Mouse (Mus musculus) lung, postnatal 0 days (tissue): ENCODE results near the gene Syce2. TPM values are rescaled to one million over a fixed set of nuclear protein-coding genes. Genes with fewer than 3 reads are reported as not detected.
"Not testable (repeated sequence)": the region's sequence is repeated elsewhere in the genome, so short reads cannot be mapped to it uniquely, and the experiment has no call there.

ENCODE experiments used
- ATAC-seq: fragments of 200-750 bp; cut with Nextera tagmentation; 2 replicates; pipeline ENCODE4 v1.8.0; 2017; ENCODE audit warnings: moderate library complexity
- DNase-seq: peaks from one replicate; pipeline ENCODE4 v3.0.0-alpha.2; 2016; ENCODE audit warnings: low spot score
- H3K27ac ChIP-seq: fragments of 300-500 bp; sonication (generic); 2 replicates; pipeline ENCODE4 v1.5.1; 2014; ENCODE audit warnings: antibody characterized with exemption, mild to moderate bottlenecking, low read length, mixed read lengths
- H3K27me3 ChIP-seq: fragments of 300-500 bp; sonication (generic); replicated peaks from 2 replicates; pipeline ENCODE4 v1.6.1; 2014; ENCODE audit warnings: low read length, mixed read lengths; ENCODE audit not compliant: insufficient read depth
- H3K36me3 ChIP-seq: fragments of 300-500 bp; sonication (generic); 2 replicates; pipeline ENCODE4 v1.6.1; 2014; ENCODE audit warnings: low read length, mixed read lengths; ENCODE audit not compliant: insufficient read depth
- H3K4me1 ChIP-seq: fragments of 300-500 bp; sonication (generic); 2 replicates; pipeline ENCODE4 v1.6.1; 2014; ENCODE audit warnings: antibody characterized with exemption, low read depth, low read length, mixed read lengths; ENCODE audit not compliant: insufficient read depth
- H3K4me2 ChIP-seq: fragments of 300-500 bp; sonication (generic); replicated peaks from 2 replicates; pipeline ENCODE4 v1.6.1; 2014; ENCODE audit warnings: low read depth, mild to moderate bottlenecking, low read length, moderate library complexity, mixed read lengths
- H3K4me3 ChIP-seq: fragments of 300-500 bp; sonication (generic); 2 replicates; pipeline ENCODE4 v1.5.1; 2014; ENCODE audit warnings: low read depth, low read length
- H3K9ac ChIP-seq: fragments of 300-500 bp; sonication (generic); replicated peaks from 2 replicates; pipeline ENCODE4 v1.6.1; 2014; ENCODE audit warnings: low read depth, mild to moderate bottlenecking
- H3K9me3 ChIP-seq: fragments of 300-500 bp; sonication (generic); 2 replicates; pipeline ENCODE4 v1.6.1; 2016; ENCODE audit warnings: low read length, mixed read lengths
- CTCF ChIP-seq: IDR thresholded peaks from 2 replicates; pipeline ENCODE4 v1.5.1; 2016; ENCODE audit warnings: antibody characterized with exemption, mild to moderate bottlenecking
- EP300 ChIP-seq: IDR thresholded peaks from 2 replicates; pipeline ENCODE4 v1.6.1; 2016; ENCODE audit warnings: antibody characterized with exemption, mild to moderate bottlenecking, control low read depth
- WGBS: fragments of 180-500 bp; shearing (Covaris S2); extraction: QIAGEN DNeasy Blood & Tissue Kit; methylation state at CpG from one replicate; pipeline ENCODE4 v1.1.7; 2014; 5-methylcytosine and 5-hydroxymethylcytosine counted together
- polyA plus RNA-seq: library from polyadenylated mRNA; unstranded; fragments of >200 nt; fragmentation: Nextera tagmentation; extraction: Ambion mirVana; gene quantifications from 2 replicates; pipeline ENCODE4 v1.2.1, GENCODE M21; 2015

Syce2 gene
- polyA plus RNA-seq, result 11.1 and 11.4 TPM in 2 replicates

GRCm38 (mm10) chr8:84871376-84872308, at the start of gene Syce2:
Gene Syce2, plus strand, starts transcription at chr8:84872111.
- WGBS, result 12% methylated on average over 40 of the region's 46 CpGs
- no peaks in the 10 kb centered on the region for H3K9me3 ChIP-seq
- H3K4me2 ChIP-seq, result peak within 1 kb of the TSS; percentile 91
- no peaks in the 10 kb centered on the region for H3K27me3 ChIP-seq
- H3K36me3 ChIP-seq, result peaks cover 8% of the 10 kb centered on the region; the same call in 1 of the 2 replicates
- ATAC-seq, result peak; percentile 90
- peak within 1 kb of the TSS; percentile 45 for H3K4me3 ChIP-seq
- no peak within 1 kb of the TSS for H3K27ac ChIP-seq
- peaks cover 7% of the 10 kb centered on the region; the same call in 1 of the 2 replicates for H3K4me1 ChIP-seq
- no peak within 1 kb of the TSS; the same call in 1 of the 2 replicates for H3K9ac ChIP-seq
- peak; percentile 80 for DNase-seq
- no peak for TF ChIP-seq EP300
- TF ChIP-seq CTCF, result peak; percentile 56

- no peak for ATAC-seq
- whole genome bisulfite sequencing, result 48% methylated on average over 3 of the region's 3 CpGs
- Histone ChIP-seq H3K27ac (no peak within 1 kb of the TSS), H3K27me3 (no peaks in the 10 kb centered on the region), H3K36me3 (no peaks in the 10 kb centered on the region), H3K4me1 (no peaks in the 10 kb centered on the region), H3K9me3 (no peaks in the 10 kb centered on the region), H3K9ac (no peak within 1 kb of the TSS), H3K4me3 (no peak within 1 kb of the TSS), H3K4me2 (no peak within 1 kb of the TSS)
- no peak for DNase-seq
- TF ChIP-seq EP300, result no peak
- TF ChIP-seq CTCF, result no peak
Measured at GRCm38 (mm10) chr8:84822723-84823122, 49.2 kb upstream of the Syce2 start, which contains the start of gene Dand5. Gene Dand5, minus strand, starts transcription at chr8:84822823.

- TF ChIP-seq CTCF (peak; percentile 89), EP300 (no peak)
Measured at GRCm38 (mm10) chr8:84823653-84824052, 48.3 kb upstream of the Syce2 start.

GRCm38 (mm10) chr8:84825636-84826035, 46.3 kb upstream of the Syce2 start:
- H3K27me3 ChIP-seq, result no peaks in the 10 kb centered on the region
- H3K4me3 ChIP-seq, result no peak overlapping the region
- no peak for TF ChIP-seq EP300
- no peak overlapping the region for H3K9ac ChIP-seq
- DNase-seq (no peak), ATAC-seq (no peak)
- no peaks in the 10 kb centered on the region for H3K9me3 ChIP-seq
- no peak overlapping the region for H3K27ac ChIP-seq
- no peaks in the 10 kb centered on the region for H3K4me1 ChIP-seq
- H3K4me2 ChIP-seq, result no peak overlapping the region
- no peaks in the 10 kb centered on the region for H3K36me3 ChIP-seq
- WGBS, result 41% methylated on average over 4 of the region's 4 CpGs

More at GRCm38 (mm10) chr8:84823653-84824052, 48.3 kb upstream of the Syce2 start:
- no peaks in the 10 kb centered on the region for H3K27me3 ChIP-seq
- no peaks in the 10 kb centered on the region for H3K4me1 ChIP-seq
- H3K36me3 ChIP-seq, result no peaks in the 10 kb centered on the region
- no peak overlapping the region for H3K9ac ChIP-seq
- ATAC-seq (peak; percentile 86), DNase-seq (peak; percentile 83)
- no peak overlapping the region for H3K4me2 ChIP-seq
- H3K9me3 ChIP-seq, result no peaks in the 10 kb centered on the region
- H3K4me3 ChIP-seq, result no peak overlapping the region
- no peak overlapping the region for H3K27ac ChIP-seq
- 0% methylated on average over 15 of the region's 18 CpGs for WGBS

GRCm38 (mm10) chr8:84826518-84826917, 45.4 kb upstream of the Syce2 start:
- not testable (repeated sequence) for DNase-seq, H3K9ac ChIP-seq, H3K4me3 ChIP-seq, H3K36me3 ChIP-seq, H3K4me2 ChIP-seq, H3K9me3 ChIP-seq, H3K27ac ChIP-seq, H3K27me3 ChIP-seq, H3K4me1 ChIP-seq, ATAC-seq
- WGBS, result 86% methylated on average over 2 of the region's 2 CpGs

- Histone ChIP-seq H3K36me3 (peaks cover 17% of the 10 kb centered on the region), H3K9ac (peak within 1 kb of the TSS; percentile 88), H3K4me2 (peak within 1 kb of the TSS; percentile 93), H3K4me1 (peaks cover 4% of the 10 kb centered on the region; the same call in 1 of the 2 replicates), H3K4me3 (peak within 1 kb of the TSS; percentile 90), H3K27me3 (no peaks in the 10 kb centered on the region), H3K9me3 (no peaks in the 10 kb centered on the region), H3K27ac (peak within 1 kb of the TSS; percentile 87)
- no peak for DNase-seq
- peak; percentile 29 for TF ChIP-seq CTCF
- 0 out of 2 replicates have a peak, but pooled peaks have one; percentile 17 for TF ChIP-seq EP300
- ATAC-seq, result peak; percentile 34; the same call in 1 of the 2 replicates
- 62% methylated on average over 11 of the region's 11 CpGs for WGBS
Measured at GRCm38 (mm10) chr8:84831490-84831889, 40.4 kb upstream of the Syce2 start, which contains the start of gene Gadd45gip1. Gene Gadd45gip1, plus strand, starts transcription at chr8:84831522.
